Mouse (Mus musculus): ENCODE data around the gene Rbm3.

The Rbm3 gene

GRCm38 (mm10) chrX:8145153-8145991 lies at the start of gene Rbm3:
Gene Rbm3 (minus strand): TSS chrX:8145880.
- peak; percentile 59 to 82 for DNase-seq (ENCODE audit: low spot score in 2 of 2)

GRCm38 (mm10) chrX:8193419-8193723 lies 47.7 kb upstream of the Rbm3 start, which contains the start of gene Ebp:
Gene Ebp (minus strand): TSS chrX:8193512.
- DNase-seq (ENCODE audit: low spot score in 2 of 2): no peak

- DNase-seq (ENCODE audit: low spot score in 2 of 2): peak; percentile 48 to 65
These were observed 47.1 kb upstream of the Rbm3 start for GRCm38 (mm10) chrX:8192640-8193418.

GRCm38 (mm10) chrX:8192126-8192639 lies 46.5 kb upstream of the Rbm3 start:
- DNase-seq (ENCODE audit: low spot score in 2 of 2): no peak

GRCm38 (mm10) chrX:8182871-8183540 lies 37.3 kb upstream of the Rbm3 start:
- DNase-seq (ENCODE audit: low spot score in 2 of 2): no peak

GRCm38 (mm10) chrX:8179646-8180045 lies 34.0 kb upstream of the Rbm3 start:
- no peak for DNase-seq (ENCODE audit: low spot score in 2 of 2)

GRCm38 (mm10) chrX:8178871-8179270 lies 33.2 kb upstream of the Rbm3 start:
- DNase-seq (ENCODE audit: low spot score in 2 of 2): no peak

- DNase-seq (ENCODE audit: low spot score in 2 of 2): peak; percentile 58 to 83
These were observed 30.1 kb upstream of the Rbm3 start, which contains the start of gene Tbc1d25 for GRCm38 (mm10) chrX:8175504-8176385. Gene Tbc1d25 (minus strand): TSS chrX:8176181.

- DNase-seq (ENCODE audit: low spot score in 2 of 2): no peak
These were observed 29.5 kb upstream of the Rbm3 start for GRCm38 (mm10) chrX:8175169-8175503.

GRCm38 (mm10) chrX:8167716-8168647 lies 22.3 kb upstream of the Rbm3 start:
- no peak for DNase-seq (ENCODE audit: low spot score in 2 of 2)

- DNase-seq (ENCODE audit: low spot score in 2 of 2): no peak
These were observed 18.8 kb upstream of the Rbm3 start for GRCm38 (mm10) chrX:8164471-8164870.

GRCm38 (mm10) chrX:8163076-8163475 lies 17.4 kb upstream of the Rbm3 start:
- DNase-seq (ENCODE audit: low spot score in 2 of 2): no peak

- no peak for DNase-seq (ENCODE audit: low spot score in 2 of 2)
These were observed 1.9 kb downstream of the Rbm3 start for GRCm38 (mm10) chrX:8143750-8144149.

GRCm38 (mm10) chrX:8142948-8143347 lies 2.7 kb downstream of the Rbm3 start:
- DNase-seq (ENCODE audit: low spot score in 2 of 2): no peak

- no peak for DNase-seq (ENCODE audit: low spot score in 2 of 2)
These were observed 4.6 kb downstream of the Rbm3 start for GRCm38 (mm10) chrX:8141058-8141457.

GRCm38 (mm10) chrX:8140446-8140845 lies 5.2 kb downstream of the Rbm3 start:
- no peak for DNase-seq (ENCODE audit: low spot score in 2 of 2)

GRCm38 (mm10) chrX:8139480-8139879 lies 6.2 kb downstream of the Rbm3 start:
- no peak for DNase-seq (ENCODE audit: low spot score in 2 of 2)

GRCm38 (mm10) chrX:8135886-8136285 lies 9.8 kb downstream of the Rbm3 start:
- DNase-seq (ENCODE audit: low spot score in 2 of 2): no peak

- peak; percentile 59 to 85 for DNase-seq (ENCODE audit: low spot score in 2 of 2)
These were observed 13.4 kb downstream of the Rbm3 start, which contains the start of gene Wdr13 for GRCm38 (mm10) chrX:8132017-8132976. Gene Wdr13 (minus strand): TSS chrX:8132892.
